Mouse (Mus musculus) ovary, postnatal 14 days (tissue): Measurements from ENCODE around the gene Maml3.

Experiments
- DNase-seq: peaks from one replicate; pipeline ENCODE4 v3.0.0; 2022; ENCODE audit warnings: low spot score

Gene Maml3

GRCm38 (mm10) chr3:51705220-51705619 lies 399.7 kb downstream of the Maml3 start:
- no peak for DNase-seq

- no peak for DNase-seq
These were observed 401.4 kb downstream of the Maml3 start for GRCm38 (mm10) chr3:51703478-51703877.

- no peak for DNase-seq
These were observed 402.1 kb downstream of the Maml3 start for GRCm38 (mm10) chr3:51702701-51703286.

- no peak for DNase-seq
These were observed 402.9 kb downstream of the Maml3 start for GRCm38 (mm10) chr3:51701950-51702349.

GRCm38 (mm10) chr3:51701281-51701751 lies 403.6 kb downstream of the Maml3 start:
- DNase-seq = peak; percentile 49

- peak; percentile 8 for DNase-seq
These were observed 404.1 kb downstream of the Maml3 start for GRCm38 (mm10) chr3:51700731-51701280.

GRCm38 (mm10) chr3:51700123-51700522 lies 404.8 kb downstream of the Maml3 start:
- no peak for DNase-seq

GRCm38 (mm10) chr3:51697931-51698330 lies 406.9 kb downstream of the Maml3 start:
- no peak for DNase-seq

GRCm38 (mm10) chr3:51695713-51696112 lies 409.2 kb downstream of the Maml3 start:
- no peak for DNase-seq

- DNase-seq = no peak
These were observed 410.3 kb downstream of the Maml3 start for GRCm38 (mm10) chr3:51694576-51694975.

GRCm38 (mm10) chr3:51693196-51693595 lies 411.7 kb downstream of the Maml3 start:
- DNase-seq = no peak

- no peak for DNase-seq
These were observed 416.2 kb downstream of the Maml3 start for GRCm38 (mm10) chr3:51688725-51689124.

GRCm38 (mm10) chr3:51686791-51687190 lies 418.1 kb downstream of the Maml3 start:
- DNase-seq = no peak

- DNase-seq = no peak
These were observed 418.6 kb downstream of the Maml3 start for GRCm38 (mm10) chr3:51686316-51686715.

- no peak for DNase-seq
These were observed 419.3 kb downstream of the Maml3 start for GRCm38 (mm10) chr3:51685539-51685938.

- no peak for DNase-seq
These were observed 429.9 kb downstream of the Maml3 start for GRCm38 (mm10) chr3:51674963-51675362.

GRCm38 (mm10) chr3:51673408-51674086 lies 431.3 kb downstream of the Maml3 start:
- DNase-seq = peak; percentile 38

- DNase-seq = no peak
These were observed 432.2 kb downstream of the Maml3 start for GRCm38 (mm10) chr3:51672631-51673030.

GRCm38 (mm10) chr3:51671071-51671469 lies 433.8 kb downstream of the Maml3 start:
- DNase-seq = no peak

- no peak for DNase-seq
These were observed 434.3 kb downstream of the Maml3 start for GRCm38 (mm10) chr3:51670414-51671070.

- DNase-seq = no peak
These were observed 436.3 kb downstream of the Maml3 start for GRCm38 (mm10) chr3:51668607-51669006.

- DNase-seq = no peak
These were observed 442.3 kb downstream of the Maml3 start for GRCm38 (mm10) chr3:51662557-51662956.
